Mouse (Mus musculus): ENCODE data around the gene Zfp128.
"Not testable (repeated sequence)": the region's sequence is repeated elsewhere in the genome, so short reads cannot be mapped to it uniquely, and the experiment has no call there.

The Zfp128 gene

DNA sequence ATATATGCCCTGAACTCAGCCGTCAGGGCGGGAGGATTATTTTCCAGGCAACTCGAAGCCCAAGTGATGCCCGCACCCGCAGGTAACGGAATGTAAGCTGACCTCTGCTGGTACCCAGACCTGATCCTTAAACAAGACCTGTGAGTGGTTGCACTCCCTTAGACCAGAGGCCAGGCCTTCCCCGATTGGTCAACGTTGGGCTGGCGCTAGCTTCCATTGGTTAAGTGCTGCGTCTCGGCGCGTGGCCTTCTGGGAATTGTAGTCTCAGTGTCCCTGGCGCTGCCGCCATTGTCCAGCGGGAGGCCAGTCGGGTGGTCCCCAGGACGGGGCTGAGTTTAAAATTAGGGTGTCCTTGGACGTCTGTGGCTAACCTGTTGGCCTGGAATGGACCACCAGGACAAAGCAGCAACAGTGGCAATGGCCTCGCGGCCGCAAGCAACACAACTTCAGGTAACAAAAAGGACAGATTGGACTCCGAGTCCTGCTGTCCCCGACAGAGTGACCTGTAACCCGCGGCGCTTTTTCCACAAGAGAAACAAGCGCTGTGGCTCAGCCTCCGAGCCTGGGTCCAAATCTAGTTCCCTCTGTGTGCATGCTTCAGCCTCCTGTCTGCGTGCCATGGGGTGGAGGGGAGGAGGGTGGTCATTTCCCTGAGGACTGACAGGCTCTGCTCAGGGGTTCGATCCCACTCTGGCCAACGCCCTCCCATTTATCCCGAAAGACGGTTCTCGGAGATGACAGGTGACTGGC is at the start of gene Zfp128:
Zfp128 (plus strand) TSS at position 267 of the 750 bp plus-strand sequence.
- peak; percentile 96 to 97 for DNase-seq

- DNase-seq: peak; percentile 87 to 91
These were observed 46.5 kb upstream of the Zfp128 start, which contains the start of gene Zfp110 for GRCm38 (mm10) chr7:12834162-12835120. Zfp110 (plus strand) TSS chr7:12834761.

GRCm38 (mm10) chr7:12835193-12835671 is 45.7 kb upstream of the Zfp128 start:
- DNase-seq: peak; percentile 45 to 55

DNA sequence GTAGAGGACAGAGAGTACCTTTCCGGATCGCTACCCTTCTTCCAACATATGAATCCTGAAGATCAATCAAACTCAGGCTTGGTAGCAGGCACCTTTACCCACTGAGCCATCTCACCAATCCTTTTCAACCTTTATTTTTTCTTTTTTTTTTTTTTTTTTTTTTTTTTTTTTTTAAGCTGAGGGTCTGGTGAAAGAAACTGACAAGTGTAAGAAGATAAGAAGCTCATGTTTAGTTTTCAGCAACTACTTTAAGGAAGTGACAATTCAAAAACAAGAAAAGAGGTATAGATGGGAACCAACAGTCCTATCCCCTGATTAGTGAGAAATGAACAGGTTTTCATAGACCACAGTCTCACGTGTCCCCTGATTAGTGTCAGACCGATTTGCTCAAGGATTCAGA is 45.2 kb upstream of the Zfp128 start:
- no peak for DNase-seq

- peak; percentile 50 to 54 for DNase-seq
These were observed 6.7 kb upstream of the Zfp128 start for GRCm38 (mm10) chr7:12874301-12874700.

DNA sequence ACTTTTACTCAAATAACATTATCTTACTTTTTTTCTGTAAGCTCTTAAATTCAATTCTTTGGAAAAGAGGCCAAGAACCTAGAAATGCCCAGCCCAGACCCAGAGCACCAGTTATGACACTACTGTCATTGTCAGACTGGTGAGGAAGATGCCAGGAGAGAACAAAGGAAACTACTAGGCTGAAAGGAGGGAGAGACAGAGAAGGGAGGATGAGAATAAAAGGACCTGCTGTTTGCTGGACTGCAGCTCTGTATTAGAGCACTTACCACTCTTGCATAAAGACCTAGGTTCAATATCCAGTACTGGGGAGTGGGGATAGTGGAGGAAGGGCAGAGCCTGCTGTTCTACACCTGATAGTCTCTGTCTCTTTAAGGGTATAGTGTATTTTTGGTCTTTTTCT is 941 bp upstream of the Zfp128 start:
- DNase-seq: no peak

DNA sequence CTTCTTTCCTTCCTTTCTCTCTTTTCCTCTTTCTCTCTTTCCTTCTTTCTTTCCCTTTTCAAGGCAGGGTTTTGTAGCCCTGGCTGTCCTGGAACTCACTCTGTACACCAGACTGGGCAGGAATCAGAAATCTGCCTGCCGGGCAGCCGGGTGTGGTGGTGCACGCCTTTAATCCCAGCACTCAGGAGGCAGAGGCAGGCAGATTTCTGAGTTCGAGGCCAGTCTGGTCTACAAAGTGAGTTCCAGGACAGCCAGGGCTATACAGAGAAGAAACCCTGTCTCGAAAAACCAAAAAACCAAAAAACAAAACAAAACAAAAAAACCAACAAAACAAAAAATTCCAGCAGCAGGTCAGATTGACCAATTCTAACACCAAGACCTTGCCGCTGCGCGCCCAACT is 480 bp upstream of the Zfp128 start:
- not testable (repeated sequence) for DNase-seq

DNA sequence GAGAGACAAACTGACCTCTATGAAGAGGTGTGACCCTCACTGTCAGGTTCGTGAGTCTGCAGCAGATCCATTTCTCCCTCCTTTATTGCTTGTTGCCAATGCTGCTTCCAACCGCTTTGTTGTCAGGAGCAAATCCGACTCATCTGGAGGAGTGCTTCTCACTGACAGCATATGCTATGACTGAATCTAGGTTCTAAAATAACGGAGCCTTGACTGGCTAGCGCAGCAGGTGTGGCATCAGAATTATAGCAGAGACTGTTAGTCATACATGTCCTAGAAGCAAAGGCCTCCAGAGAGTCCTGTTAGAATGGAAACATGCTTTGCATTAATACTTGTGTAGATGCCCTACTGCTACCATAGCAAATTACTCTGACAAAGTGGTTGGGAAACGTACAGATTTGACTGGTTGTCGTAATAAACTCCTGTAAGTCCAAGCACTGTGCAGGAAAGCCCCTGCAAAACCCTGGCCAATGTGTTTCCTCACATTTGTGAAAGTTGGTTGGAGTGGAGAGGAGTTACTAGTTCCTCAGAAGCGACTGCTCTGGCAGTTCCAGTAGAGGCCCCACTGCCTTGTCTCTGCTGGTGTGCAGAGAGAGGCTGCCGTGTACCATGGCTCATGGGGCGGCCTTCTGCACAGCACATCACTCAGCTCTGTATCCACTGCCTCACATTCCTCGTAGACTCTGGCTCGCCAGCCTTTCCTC is 5.7 kb downstream of the Zfp128 start:
- DNase-seq: no peak

- no peak for DNase-seq
These were observed 6.6 kb downstream of the Zfp128 start for GRCm38 (mm10) chr7:12887585-12887984.

GRCm38 (mm10) chr7:12890928-12891327 is 10.0 kb downstream of the Zfp128 start:
- DNase-seq: no peak

DNA sequence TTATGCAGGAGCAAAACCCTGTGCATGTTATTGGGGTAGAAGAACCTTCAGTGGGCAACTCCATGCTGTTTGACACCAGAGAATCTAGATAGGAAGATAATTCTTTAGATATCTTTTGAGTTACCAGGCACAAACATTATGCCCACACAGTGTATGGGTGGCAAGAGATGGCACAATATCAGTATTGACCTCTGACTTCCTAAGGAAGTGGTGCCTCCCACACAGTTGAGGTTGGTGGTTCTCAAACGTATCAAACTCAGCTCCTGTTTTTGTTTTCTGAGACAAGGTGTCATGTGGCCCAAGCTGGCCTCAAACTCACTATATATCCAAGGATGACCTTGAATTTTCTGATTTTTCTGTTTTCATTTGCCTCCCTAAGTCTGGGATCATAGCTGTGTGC is 10.4 kb downstream of the Zfp128 start:
- no peak for DNase-seq

GRCm38 (mm10) chr7:12897655-12898410 is 16.9 kb downstream of the Zfp128 start, which contains the start of gene Zscan22:
Zscan22 (plus strand) TSS chr7:12897815.
- DNase-seq: peak; percentile 91 to 95

DNA sequence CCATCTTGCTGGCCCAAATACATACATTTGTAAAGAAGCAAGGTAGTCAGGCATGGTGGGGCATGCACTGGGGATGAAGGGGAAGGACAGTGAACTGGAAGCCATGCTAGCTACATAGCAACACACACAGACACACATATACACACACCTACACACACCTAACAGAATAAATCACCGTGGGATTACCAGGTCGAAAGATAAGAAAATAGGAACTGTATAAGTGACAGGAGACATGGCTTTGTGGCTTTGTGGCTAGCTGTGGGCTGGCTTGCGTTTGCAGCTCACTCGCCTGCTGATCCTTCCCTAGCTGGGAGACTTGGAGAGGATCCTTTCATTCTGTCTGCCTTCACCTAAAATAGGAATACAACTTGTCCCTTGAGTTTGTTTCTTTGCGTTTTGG is 20.5 kb downstream of the Zfp128 start:
- no peak for DNase-seq

- peak in 1 of 2 experiments; percentile 24 for DNase-seq
These were observed 22.6 kb downstream of the Zfp128 start for GRCm38 (mm10) chr7:12903623-12904022.

DNA sequence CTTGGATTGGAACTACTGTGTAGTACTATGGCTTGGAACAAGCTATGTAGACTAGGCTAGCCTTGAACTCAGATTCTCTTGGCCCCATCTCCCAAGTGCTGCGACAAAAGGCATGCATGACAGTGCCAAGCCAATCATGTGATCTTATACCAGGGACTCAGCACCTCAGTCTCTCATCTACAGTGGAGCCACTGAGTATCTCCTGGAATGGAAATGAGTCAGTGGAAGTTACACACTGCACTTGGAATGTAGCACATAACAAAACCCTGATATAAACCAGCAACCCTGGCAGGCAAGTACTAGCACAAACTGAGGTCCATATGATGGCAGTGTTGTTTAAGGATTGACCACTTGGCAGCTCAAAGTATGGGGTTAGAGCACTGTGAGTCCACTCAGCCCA is 24.2 kb downstream of the Zfp128 start:
- DNase-seq: no peak

DNA sequence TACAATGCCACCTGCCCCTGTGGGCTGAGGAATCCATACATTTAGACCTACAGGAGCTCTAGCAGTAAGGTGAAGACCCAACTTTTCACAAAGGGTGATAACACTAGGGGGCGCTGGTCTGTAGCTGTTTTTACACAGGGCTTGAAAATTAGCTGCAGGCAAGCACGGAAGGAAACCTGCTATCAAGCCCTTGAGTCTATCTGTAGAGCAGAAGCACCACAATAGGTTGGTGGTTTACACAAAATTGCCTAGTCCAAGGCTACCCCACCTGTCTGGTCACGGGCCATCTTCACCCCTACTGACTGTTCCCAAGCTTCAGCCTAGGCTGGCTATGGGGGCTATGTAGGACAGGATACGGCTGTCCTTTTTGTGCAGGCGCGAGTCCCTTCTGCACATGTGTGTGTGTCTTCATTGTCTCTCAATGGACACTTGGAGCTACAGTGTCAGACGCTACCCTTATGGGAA is 28.6 kb downstream of the Zfp128 start:
- DNase-seq: peak; percentile 86 to 90

- DNase-seq: peak; percentile 75 to 76
These were observed 29.2 kb downstream of the Zfp128 start for GRCm38 (mm10) chr7:12910181-12910668.

DNA sequence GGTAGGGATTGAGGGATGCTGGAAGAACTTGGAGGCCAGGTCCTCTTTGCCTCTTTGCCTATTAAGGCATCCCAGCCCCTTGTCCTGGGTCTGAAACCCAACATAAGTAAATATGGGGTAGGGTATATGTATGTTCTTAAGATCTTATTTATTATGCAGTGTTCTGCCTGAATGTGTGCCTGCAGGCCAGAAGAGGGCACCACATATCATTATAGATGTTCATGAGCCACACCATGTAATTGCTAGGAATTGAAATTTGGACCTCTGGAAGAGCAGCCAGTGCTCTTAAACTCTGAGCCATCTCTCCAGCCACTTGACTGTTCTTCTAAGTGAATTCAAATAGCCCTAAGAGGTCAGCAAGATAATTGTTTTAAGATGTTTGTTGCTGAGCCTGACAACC is 32.6 kb downstream of the Zfp128 start:
- DNase-seq: peak; percentile 35 to 51

GRCm38 (mm10) chr7:12920495-12920894 is 39.5 kb downstream of the Zfp128 start:
- not testable (repeated sequence) for DNase-seq

- no peak for DNase-seq
These were observed 40.3 kb downstream of the Zfp128 start for GRCm38 (mm10) chr7:12921318-12921704.

GRCm38 (mm10) chr7:12921705-12922465 is 40.9 kb downstream of the Zfp128 start, which contains the start of gene Rps5:
Rps5 (plus strand) TSS chr7:12922290.
- peak; percentile 99 for DNase-seq

All from cerebellum, postnatal 14 days (tissue).